Mouse (Mus musculus) CH12.LX (cell line): ENCODE data around the gene Tshz3. TPM values are rescaled to one million over a fixed set of nuclear protein-coding genes. Genes with fewer than 3 reads are reported as not detected.

Experiments
- DNase-seq: peaks from one replicate; pipeline ENCODE4 v3.0.0-alpha.2; 2013; ENCODE audit errors: extremely low read depth
- H3K27ac ChIP-seq: 2 replicates; pipeline ENCODE4 v1.5.1; 2012; ENCODE audit warnings: low read depth, mild to moderate bottlenecking, control low read depth, moderate library complexity; ENCODE audit not compliant: insufficient read depth
- H3K27me3 ChIP-seq: replicated peaks from 2 replicates; pipeline ENCODE3; 2012; ENCODE audit warnings: inconsistent platforms
- H3K36me3 ChIP-seq, 2 experiments: replicated peaks in 1 of 2; 2 replicates each; pipeline versions ENCODE3 to v1.6.1; 2012; ENCODE audit warnings: inconsistent platforms in 1 of 2, low read length in 1 of 2, mild to moderate bottlenecking in 1 of 2, mixed read lengths in 1 of 2, moderate library complexity in 1 of 2; ENCODE audit not compliant: control insufficient read depth in 1 of 2, insufficient read depth in 1 of 2
- H3K4me1 ChIP-seq, 2 experiments: 2 replicates each; pipeline ENCODE4 v1.6.1; 2012; ENCODE audit warnings: inconsistent platforms in 1 of 2, moderate library complexity in 1 of 2; ENCODE audit not compliant: insufficient read depth in 2 of 2, control insufficient read depth in 1 of 2
- H3K4me2 ChIP-seq: 2 replicates; pipeline ENCODE4 v1.6.1; 2012; ENCODE audit warnings: low read depth, mild to moderate bottlenecking, control low read depth; ENCODE audit not compliant: poor library complexity, insufficient read depth, severe bottlenecking
- H3K4me3 ChIP-seq, 3 experiments: fragments of 150-350 bp in 1 of 3; sonication (generic) in 1 of 3; replicated peaks in 1 of 3; 2 replicates each; pipeline versions ENCODE3 to v1.5.1; 2011 to 2012; ENCODE audit warnings: low read depth in 2 of 3, low read length in 2 of 3, mild to moderate bottlenecking in 2 of 3, moderate library complexity in 2 of 3, control low read depth in 1 of 3, improper control_type of control experiment in 1 of 3, inconsistent platforms in 1 of 3, mixed read lengths in 1 of 3; ENCODE audit not compliant: poor library complexity in 1 of 3
- H3K79me2 ChIP-seq: replicated peaks from 2 replicates; pipeline ENCODE4 v1.6.1; 2012; ENCODE audit warnings: mild to moderate bottlenecking, moderate library complexity; ENCODE audit not compliant: control insufficient read depth, poor library complexity, insufficient read depth, severe bottlenecking; ENCODE audit errors: extremely low read depth
- H3K9ac ChIP-seq: 2 replicates; pipeline ENCODE4 v1.6.1; 2012; ENCODE audit warnings: low read depth, mild to moderate bottlenecking, control low read depth, moderate library complexity; ENCODE audit not compliant: insufficient read depth
- H3K9me3 ChIP-seq: replicated peaks from 2 replicates; pipeline ENCODE3; 2012; ENCODE audit warnings: low read length, inconsistent platforms, mixed read lengths
- ETS1 ChIP-seq: conservative IDR thresholded peaks from 2 replicates; pipeline ENCODE4 v1.6.1; 2012; ENCODE audit warnings: low read depth, mild to moderate bottlenecking, inconsistent platforms, low read length, improper control_type of control experiment, moderate library complexity
- dilution Hi-C: fragments of 300-500 bp; cut with MboI; formaldehyde crosslinking; loops from 2 replicates; pipeline ENCODE4 v1.14.3; 2020; ENCODE audit warnings: low sequenced_read_pairs; ENCODE audit not compliant: extremely low pct_unique_long_range_greater_than_20kb, extremely low pct_ligation_motif_present
- in situ Hi-C: fragments of 300-500 bp; cut with MboI; formaldehyde crosslinking; loops from 3 replicates; pipeline ENCODE4 v1.14.3; 2019; ENCODE audit warnings: low sequenced_read_pairs, low pct_ligation_motif_present, low pct_unique_long_range_greater_than_20kb, mixed read lengths
- polyA plus RNA-seq: library from polyadenylated mRNA; unstranded; fragments of >175 nt; gene quantifications from 2 replicates; pipeline ENCODE4 v1.2.1, GENCODE M21; 2012; ENCODE audit warnings: low read depth; ENCODE audit not compliant: insufficient read length
- total RNA-seq, 2 experiments: library from RNA; depleted of rRNA; stranded (reverse); fragments of 300-350 nt in 1 of 2; fragments of >200 nt in 1 of 2; gene quantifications; 2 replicates each; pipeline ENCODE4 v1.2.3; 2012 to 2014

Gene Tshz3
- total and polyA plus RNA-seq, 3 experiments: not detected

GRCm38 (mm10) chr7:36796392-36797187 is 98.7 kb downstream of the Tshz3 start:
- Histone ChIP-seq H3K9me3 (peaks cover 87% of the 10 kb centered on the region), H3K4me3 (no peak overlapping the region), H3K27me3 (no peaks in the 10 kb centered on the region), H3K27ac (no peak overlapping the region), H3K4me1 (no peaks in the 10 kb centered on the region), H3K9ac (no peak overlapping the region), H3K4me2 (no peak overlapping the region), H3K79me2 (no peaks in the 10 kb centered on the region), H3K36me3 (no peaks in the 10 kb centered on the region)
- dilution Hi-C loops: no loop called here
- no peak for TF ChIP-seq ETS1
- in situ Hi-C loops: no loop called here
- DNase-seq: no peak
